Mouse (Mus musculus) frontal cortex, postnatal 36 days (tissue): ENCODE measurements at regions not wholly inside any gene's neighbourhood (a gene's known extent, or its start where the extent isn't known, plus 50 kb on each side); places are given as distances from the start of the nearest gene placed in this dataset.
A peak's percentile ranks its signal among the peaks of the same experiment; 100 is the strongest.

Experiments
- DNase-seq, 2 experiments: peaks; one replicate each; pipeline ENCODE4 v3.0.0; 2022; ENCODE audit warnings: low spot score in 2 of 2

DNA sequence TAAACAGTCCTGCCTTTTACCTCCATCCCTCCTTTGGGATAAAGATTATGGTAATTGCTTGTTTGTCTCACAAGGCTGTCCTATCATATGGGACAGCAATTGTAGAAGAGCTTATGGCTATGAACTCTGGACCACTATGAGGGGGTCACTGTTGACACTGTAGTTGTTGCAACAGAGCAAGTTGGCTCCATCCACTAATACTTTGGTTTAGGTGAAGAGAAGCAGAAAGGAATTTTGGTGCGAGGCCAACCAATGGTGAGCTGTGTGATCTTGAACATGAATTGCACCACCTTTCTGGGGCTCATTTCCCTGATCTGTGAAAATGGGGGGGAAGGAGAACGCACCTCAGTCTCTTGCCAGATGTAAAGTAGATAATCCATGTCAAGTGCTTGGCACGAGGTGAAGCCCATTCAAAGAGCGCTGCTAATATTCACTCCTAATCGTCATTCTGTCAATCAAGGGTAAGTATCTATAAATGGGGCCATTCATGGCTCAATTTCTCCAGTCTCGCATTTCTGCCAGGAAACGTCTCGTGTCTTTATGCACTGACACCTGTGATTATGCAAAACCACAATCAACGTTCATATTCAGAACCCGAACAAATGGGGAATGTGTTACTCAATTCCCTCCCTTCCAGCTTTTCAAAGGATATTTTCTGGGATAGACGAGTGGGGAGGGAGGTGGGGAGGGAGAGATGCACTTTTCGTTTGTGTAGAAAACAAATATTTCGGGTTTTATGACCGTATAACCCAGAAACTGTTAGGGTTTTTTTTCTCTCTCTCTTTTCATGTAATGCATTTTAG lies 133.3 kb upstream of the Jun start:
- no peak for DNase-seq

- no peak for DNase-seq
Observed at GRCm38 (mm10) chr4:95185916-95186200, 133.8 kb upstream of the Jun start.

DNA sequence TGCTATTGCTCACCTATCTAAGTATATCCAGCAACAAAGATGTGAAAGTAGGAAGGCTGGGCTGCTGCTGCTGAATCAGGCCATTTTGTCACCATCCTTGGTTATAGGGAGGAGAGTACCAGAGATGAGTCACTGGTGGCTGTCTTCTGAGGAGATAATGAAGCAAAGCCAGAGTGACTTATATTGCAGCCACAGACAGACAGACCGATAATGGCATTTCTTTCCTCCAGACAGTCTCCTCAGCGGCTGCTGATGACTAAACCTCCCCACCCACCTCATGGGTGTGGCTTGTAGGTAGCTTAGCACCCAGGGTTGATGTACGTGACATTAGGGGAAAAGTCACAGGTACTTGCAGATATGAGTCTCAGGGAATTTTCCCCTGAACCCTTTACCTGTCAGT lies 136.1 kb upstream of the Jun start:
- DNase-seq, result no peak

- no peak for DNase-seq
Observed at GRCm38 (mm10) chr4:95191654-95192406, 139.8 kb upstream of the Jun start.

DNA sequence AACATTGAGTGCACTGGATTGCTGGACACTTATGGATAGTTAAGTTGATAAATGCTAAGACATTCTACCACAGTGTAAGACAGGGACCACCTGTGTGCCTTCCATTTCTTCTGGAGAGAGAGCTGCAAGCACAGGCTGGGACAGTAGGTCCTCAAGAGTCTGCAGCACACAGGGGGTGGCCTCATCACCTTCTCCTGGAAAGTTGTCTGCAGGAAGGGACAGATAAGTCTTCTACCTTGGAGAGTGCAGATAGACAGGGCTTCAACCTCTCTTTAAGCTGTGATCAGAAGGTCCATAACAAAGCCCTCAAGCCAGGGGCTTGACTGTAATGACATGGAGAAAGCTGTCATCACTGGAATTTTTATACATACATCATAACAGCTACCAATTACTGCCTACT lies 140.5 kb upstream of the Jun start:
- no peak for DNase-seq

GRCm38 (mm10) chr4:95193028-95193427 lies 141.0 kb upstream of the Jun start:
- DNase-seq, result peak in 1 of 2 experiments; percentile 7

- no peak for DNase-seq
Observed at GRCm38 (mm10) chr4:95193473-95193872, 141.5 kb upstream of the Jun start.

GRCm38 (mm10) chr4:95194621-95195455 lies 142.8 kb upstream of the Jun start:
- no peak for DNase-seq

- no peak for DNase-seq
Observed at GRCm38 (mm10) chr4:95196106-95196505, 144.1 kb upstream of the Jun start.

- DNase-seq, result peak in 1 of 2 experiments; percentile 32
Observed at GRCm38 (mm10) chr4:95197077-95197711, 145.2 kb upstream of the Jun start.

- DNase-seq, result no peak
Observed at GRCm38 (mm10) chr4:95199394-95199793, 147.4 kb upstream of the Jun start.

DNA sequence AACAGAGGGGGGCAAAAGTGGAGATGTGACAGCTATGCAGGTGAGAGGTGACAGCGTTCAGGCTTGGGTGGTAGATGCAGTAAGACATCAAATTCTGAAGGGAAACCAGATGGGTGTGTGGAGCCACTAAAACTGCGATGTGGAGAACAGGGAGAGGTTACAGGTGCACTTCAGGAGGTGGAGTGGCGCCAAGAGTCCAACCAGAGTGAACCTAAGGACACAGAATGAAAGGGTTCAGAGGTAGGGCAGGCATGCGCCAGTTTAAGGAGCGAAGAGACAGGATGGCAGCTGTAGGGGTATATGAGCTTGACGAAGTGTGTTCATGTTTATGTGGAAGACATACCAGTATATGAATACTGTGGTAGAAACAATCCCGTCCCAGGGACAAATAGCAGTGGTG lies 148.1 kb upstream of the Jun start:
- no peak for DNase-seq

DNA sequence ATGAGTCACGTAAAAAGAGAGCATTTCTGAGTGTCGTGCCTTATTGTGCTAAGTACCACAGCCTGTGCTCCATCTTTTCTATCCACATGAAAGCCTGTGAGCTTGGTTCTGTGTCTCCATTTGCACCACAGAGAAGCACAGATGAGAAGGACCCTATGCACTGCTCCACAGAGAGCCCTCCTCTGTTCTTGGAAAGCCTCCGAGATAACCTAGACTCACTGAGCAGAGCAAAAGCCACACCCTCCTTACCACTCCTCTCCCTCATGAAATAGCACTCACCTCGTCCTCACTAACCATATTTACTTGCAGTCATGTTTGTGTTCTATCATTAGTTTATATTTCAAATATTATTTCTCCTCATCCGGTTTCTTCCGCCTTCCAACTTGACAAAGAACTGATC lies 150.5 kb upstream of the Jun start:
- no peak for DNase-seq

- no peak for DNase-seq
Observed at GRCm38 (mm10) chr4:95203577-95203976, 151.6 kb upstream of the Jun start.

DNA sequence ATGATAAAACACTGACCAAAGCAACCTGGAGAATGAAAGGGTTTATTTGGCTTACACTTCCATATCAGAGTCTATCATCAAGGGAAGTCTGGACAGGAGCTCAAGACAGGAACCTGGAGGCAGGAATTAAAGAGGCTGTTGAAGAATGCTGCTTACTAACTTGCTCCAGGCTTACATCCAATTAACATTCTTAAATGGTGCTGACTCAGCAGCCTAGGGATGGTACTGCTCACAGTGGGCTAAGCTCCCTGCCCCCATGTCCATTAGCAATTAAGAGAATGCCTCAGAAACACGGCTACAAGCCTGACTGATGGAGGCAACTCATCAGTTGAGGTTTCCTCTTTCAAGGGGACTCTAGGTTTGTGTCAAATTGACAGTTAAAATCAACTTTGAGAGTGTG lies 153.3 kb upstream of the Jun start:
- DNase-seq, result no peak

GRCm38 (mm10) chr4:95207783-95208182 lies 155.8 kb upstream of the Jun start:
- no peak for DNase-seq

DNA sequence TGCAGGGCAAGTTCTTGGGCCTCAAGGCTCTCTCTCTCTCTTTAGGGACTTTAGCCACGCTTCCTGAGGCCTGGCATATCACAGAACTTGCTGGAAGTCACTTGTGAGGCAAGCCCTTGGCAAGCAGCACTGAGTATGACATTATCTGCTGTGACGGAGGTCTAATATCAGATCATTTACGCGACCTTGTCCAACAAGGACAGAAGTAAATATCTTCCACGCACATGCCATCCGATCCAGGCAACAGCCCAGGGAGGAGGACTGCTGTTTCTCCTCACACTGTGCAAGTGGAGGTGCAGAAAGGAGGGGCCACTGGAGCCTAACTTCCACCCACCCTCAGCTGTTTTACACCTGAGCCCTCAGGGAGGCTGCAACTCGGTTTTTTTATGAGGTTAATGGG lies 156.8 kb upstream of the Jun start:
- no peak for DNase-seq

DNA sequence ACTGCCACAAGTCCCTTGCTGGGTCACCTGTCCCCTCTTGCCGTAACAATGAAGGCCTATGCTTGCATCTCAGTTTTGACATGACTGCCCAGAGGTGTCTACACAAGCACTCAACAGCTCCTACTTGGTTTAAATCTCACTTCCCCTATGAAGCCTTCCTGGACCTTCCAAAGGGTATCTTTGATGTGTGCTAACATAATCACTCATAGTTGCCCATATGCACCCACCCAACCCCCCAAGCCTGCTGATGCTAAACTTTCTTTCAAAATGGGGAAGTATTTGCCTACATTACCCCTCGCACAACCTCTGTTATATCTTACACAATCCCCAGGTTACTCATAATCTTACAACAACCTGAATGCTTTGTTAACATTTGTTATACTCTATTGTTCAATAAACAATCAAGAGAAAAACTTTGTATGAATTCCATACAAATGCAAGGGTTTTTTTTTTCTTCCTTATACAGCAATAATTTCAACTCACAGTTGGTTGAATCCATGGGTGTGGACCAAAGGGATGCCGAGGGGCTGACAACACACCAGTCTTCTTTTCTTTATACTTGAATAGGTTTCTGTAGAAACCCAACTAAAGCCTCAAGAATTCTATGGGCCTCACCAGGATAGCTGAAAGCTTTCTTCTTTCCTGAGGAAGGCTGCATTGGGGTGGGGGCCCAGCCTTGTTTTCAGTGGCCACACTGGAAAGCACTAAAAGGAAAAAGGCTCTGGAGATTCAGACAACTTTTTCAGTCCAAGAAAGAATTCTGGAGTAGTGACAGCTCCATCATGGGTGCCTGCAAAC lies 157.5 kb upstream of the Jun start:
- DNase-seq, result no peak

DNA sequence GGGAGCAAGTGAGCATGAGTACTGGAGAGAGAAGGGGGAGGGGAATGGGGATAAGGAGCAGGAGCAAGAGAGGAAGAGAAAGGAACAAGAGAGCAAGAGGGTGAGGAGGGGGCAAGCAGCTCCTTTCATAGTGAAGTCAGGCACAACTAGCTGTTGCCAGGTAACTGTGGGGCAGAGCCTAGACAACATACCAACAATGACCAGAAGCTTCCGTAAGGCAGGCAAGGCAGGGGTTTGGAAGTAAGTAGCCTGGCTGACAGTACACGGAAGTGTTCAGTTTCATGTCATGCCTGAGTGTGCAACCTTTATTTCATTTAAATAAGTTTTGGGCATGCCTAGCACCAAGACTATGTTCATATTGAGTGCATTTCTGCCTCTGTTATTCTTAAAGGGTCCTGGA lies 160.5 kb upstream of the Jun start:
- DNase-seq, result no peak

GRCm38 (mm10) chr4:95213026-95213425 lies 161.0 kb upstream of the Jun start:
- no peak for DNase-seq

GRCm38 (mm10) chr4:95214026-95214425 lies 162.0 kb upstream of the Jun start:
- DNase-seq, result no peak
